Mouse (Mus musculus): ENCODE measurements around the gene Dscam. TPM values are rescaled to one million over a fixed set of nuclear protein-coding genes. Genes with fewer than 3 reads are reported as not detected.
A peak's percentile ranks its signal among the peaks of the same experiment; 100 is the strongest.

Dscam gene
- 0.17 and 0.24 TPM in 2 replicates for polyA plus RNA-seq (2015; fragmentation: Nextera tagmentation; extraction: Ambion mirVana)

DNA sequence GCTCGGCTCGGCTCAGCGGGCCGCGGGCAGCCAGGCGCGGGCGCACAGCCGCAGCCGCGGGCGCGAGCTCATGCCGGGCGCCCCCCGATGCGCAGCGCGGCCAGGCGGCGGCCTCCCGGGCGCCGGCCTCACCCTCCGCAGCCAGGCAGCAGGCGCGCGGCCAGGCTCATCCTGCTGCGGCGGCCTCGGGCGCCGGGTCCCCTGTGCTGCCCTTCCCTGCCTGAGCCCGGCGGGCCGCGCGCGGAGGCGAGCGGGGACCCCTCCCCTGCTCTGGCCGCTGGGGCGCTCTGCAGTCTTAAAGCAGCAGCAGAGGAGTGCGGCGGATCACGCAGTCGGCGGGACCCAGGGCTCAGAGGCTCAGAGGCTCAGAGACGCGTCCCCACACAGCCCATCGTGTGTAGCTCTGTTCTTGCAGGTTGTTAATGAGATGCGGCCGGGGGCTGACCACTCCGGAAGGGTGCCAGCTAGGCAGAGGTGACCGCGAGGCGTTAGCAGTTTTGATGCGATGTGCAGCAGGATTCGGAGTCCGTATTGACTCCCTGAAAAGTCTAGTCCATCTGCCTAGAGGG lies at the start of gene Dscam:
TSS of gene Dscam (minus strand) at position 240 of the 569 bp plus-strand sequence.
- Histone ChIP-seq H3K36me3 (no peaks in the 10 kb centered on the region), H3K9me3 (no peaks in the 10 kb centered on the region), H3K9ac (0 out of 2 replicates have a peak within 1 kb of the TSS, but pooled peaks have one; percentile 12), H3K4me3 (replicated peaks) (peak within 1 kb of the TSS; percentile 44), H3K27ac (no peak within 1 kb of the TSS), H3K27me3 (replicated peaks) (peaks cover 57% of the 10 kb centered on the region), H3K4me1 (0 out of 2 replicates have a peak, but pooled peaks cover 4% of the 10 kb centered on the region), H3K4me2 (peak within 1 kb of the TSS; percentile 93)
- under 1% methylated on average over 57 of the region's 60 CpGs for WGBS
- no peak; the same call in 1 of the 2 replicates for ATAC-seq (ENCODE audit: insufficient read depth, low FRiP score, low read depth)

DNA sequence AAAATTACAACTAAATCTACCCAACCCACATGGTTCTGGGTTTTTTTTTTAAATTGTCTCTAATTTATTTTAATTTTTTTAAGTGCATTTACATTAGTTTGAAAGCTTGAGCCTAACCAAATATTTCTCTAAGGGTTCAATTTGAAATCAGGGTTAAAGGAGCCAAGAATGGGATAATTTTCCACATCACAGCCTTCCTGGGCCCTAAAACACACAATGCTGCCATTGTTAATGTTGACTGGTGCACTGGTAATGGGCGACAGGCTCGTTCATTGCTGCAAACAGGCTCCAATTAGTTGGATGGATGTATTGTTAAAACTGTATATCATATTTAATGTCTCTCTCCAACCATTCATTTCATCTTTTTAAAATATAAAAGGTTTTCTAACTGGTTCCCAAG lies 48.8 kb upstream of the Dscam start:
- Histone ChIP-seq H3K4me2 (no peak overlapping the region), H3K27me3 (replicated peaks) (no peaks in the 10 kb centered on the region), H3K4me3 (replicated peaks) (no peak overlapping the region), H3K9ac (no peak overlapping the region), H3K27ac (no peak overlapping the region), H3K9me3 (no peaks in the 10 kb centered on the region), H3K4me1 (no peaks in the 10 kb centered on the region), H3K36me3 (no peaks in the 10 kb centered on the region)
- ATAC-seq (ENCODE audit: insufficient read depth, low FRiP score, low read depth), result no peak
- WGBS, result 67% methylated on average over 2 of the region's 2 CpGs

DNA sequence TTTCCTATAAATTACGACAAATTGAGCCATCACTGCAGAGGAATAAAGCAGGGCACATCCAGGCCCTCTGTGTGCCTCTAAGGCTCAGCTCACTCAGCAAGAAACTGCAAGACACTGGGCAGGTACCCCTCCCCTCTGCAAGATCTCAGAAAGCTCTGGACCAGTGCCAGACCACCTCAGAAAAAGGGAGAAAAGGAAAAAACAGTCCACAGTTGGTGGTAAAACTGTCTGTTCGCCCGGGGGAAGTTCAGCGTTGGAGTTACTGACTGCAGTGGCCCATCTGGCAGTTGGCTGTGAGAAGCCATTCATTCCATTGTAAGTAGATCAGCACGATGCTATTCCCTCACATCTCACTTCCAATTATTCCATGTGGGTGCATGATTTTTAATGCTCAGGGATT lies 39.4 kb upstream of the Dscam start:
- H3K4me1 ChIP-seq, result no peaks in the 10 kb centered on the region
- H3K4me2 ChIP-seq, result no peak overlapping the region
- H3K36me3 ChIP-seq, result no peaks in the 10 kb centered on the region
- H3K27ac ChIP-seq, result no peak overlapping the region
- no peak overlapping the region for H3K9ac ChIP-seq
- no peaks in the 10 kb centered on the region for H3K27me3 ChIP-seq (replicated peaks)
- 55% methylated on average over 5 of the region's 5 CpGs for WGBS
- H3K4me3 ChIP-seq (replicated peaks), result no peak overlapping the region
- no peak for ATAC-seq (ENCODE audit: insufficient read depth, low FRiP score, low read depth)
- no peaks in the 10 kb centered on the region for H3K9me3 ChIP-seq

DNA sequence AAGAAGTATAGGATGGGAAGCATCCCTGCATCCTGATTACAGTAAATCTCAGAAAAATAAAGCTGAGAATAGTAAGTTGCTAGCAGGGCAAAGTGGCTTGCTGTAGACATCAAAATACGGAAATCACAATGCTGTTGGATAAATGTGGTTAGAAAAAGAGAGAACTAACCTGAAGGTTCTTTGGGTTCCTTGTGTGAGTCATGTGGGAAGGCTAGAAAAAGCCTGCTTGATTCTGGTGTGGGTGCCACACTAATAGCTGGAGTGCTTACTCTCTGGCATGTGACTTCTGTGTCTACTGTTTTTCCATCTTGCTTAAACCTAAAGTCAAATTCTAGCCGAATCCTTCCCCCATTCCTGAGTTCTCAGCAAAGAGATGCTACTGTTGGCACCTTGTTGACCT lies 37.7 kb upstream of the Dscam start:
- WGBS, result 80% methylated on average over 2 of the region's 2 CpGs
- H3K4me1 ChIP-seq, result no peaks in the 10 kb centered on the region
- H3K27ac ChIP-seq, result no peak overlapping the region
- no peak overlapping the region for H3K4me2 ChIP-seq
- H3K4me3 ChIP-seq (replicated peaks), result no peak overlapping the region
- H3K9me3 ChIP-seq, result no peaks in the 10 kb centered on the region
- no peaks in the 10 kb centered on the region for H3K27me3 ChIP-seq (replicated peaks)
- H3K36me3 ChIP-seq, result no peaks in the 10 kb centered on the region
- H3K9ac ChIP-seq, result no peak overlapping the region
- no peak for ATAC-seq (ENCODE audit: insufficient read depth, low FRiP score, low read depth)

DNA sequence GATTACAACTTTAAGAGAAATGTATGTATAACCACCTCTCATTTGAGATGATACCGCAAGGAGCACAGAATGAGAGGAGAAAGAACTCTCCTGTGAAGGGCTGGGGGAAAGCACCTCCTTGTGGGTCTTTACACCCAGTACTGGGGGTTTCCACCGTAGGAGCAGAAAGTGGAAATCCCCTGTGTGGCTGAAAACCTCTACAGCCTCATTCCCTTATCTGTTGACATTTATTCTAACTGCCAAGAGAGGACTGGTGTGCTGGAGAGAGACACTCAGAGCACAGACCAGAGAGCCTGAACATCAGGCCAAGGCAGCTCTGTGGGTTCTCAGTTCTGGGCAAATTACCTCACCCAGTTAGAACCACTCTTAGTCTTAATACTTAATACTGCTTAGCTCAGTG lies 33.5 kb upstream of the Dscam start:
- Histone ChIP-seq H3K4me1 (no peaks in the 10 kb centered on the region), H3K9me3 (no peaks in the 10 kb centered on the region), H3K36me3 (no peaks in the 10 kb centered on the region), H3K9ac (no peak overlapping the region), H3K4me2 (no peak overlapping the region), H3K4me3 (replicated peaks) (no peak overlapping the region), H3K27me3 (replicated peaks) (no peaks in the 10 kb centered on the region), H3K27ac (no peak overlapping the region)
- WGBS, result 67% methylated on average over 2 of the region's 2 CpGs
- no peak for ATAC-seq (ENCODE audit: insufficient read depth, low FRiP score, low read depth)

DNA sequence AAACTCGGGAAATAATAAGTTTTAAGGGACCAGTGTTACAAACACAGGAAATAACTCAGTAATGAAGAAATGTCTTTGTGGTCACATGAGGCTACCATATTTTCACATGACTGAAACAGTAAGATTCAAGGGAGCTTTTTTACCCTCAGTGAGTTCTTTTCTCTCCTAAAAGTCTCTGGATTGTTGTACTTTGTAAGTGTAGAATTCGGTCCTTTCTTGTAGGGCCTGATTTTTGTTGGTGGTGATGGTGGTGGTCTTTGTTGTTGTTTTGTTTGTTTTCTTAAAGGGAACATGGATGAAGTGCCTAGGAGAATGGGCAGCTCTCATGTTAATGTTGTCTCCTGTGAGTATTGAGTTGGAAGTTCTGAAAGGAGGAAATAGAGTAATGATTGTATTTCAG lies 33.0 kb upstream of the Dscam start:
- WGBS, result 90% methylated on average over 2 of the region's 2 CpGs
- H3K27ac ChIP-seq, result no peak overlapping the region
- no peaks in the 10 kb centered on the region for H3K9me3 ChIP-seq
- H3K4me3 ChIP-seq (replicated peaks), result no peak overlapping the region
- no peak for ATAC-seq (ENCODE audit: insufficient read depth, low FRiP score, low read depth)
- H3K36me3 ChIP-seq, result no peaks in the 10 kb centered on the region
- no peak overlapping the region for H3K4me2 ChIP-seq
- no peaks in the 10 kb centered on the region for H3K27me3 ChIP-seq (replicated peaks)
- H3K4me1 ChIP-seq, result no peaks in the 10 kb centered on the region
- H3K9ac ChIP-seq, result no peak overlapping the region

DNA sequence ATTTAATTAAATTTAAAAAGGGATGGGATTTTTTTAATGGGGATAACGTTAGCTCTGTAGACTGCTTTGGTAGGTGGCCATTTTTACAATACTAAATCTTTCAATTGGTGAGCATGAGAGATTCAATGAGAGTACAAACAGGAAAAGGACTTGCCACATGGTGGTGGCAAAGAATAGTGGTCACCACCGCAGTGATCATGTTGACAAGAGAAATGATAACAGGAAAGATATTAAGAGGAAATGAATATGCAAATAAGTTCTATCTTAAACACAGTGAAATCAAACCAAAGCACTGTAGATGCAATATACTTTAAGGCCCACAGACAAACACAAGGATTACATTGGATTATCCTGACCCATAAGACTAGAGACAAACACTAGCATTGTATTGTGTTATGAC lies 24.1 kb upstream of the Dscam start:
- H3K4me1 ChIP-seq, result no peaks in the 10 kb centered on the region
- no peak overlapping the region for H3K4me3 ChIP-seq (replicated peaks)
- H3K27me3 ChIP-seq (replicated peaks), result no peaks in the 10 kb centered on the region
- no peak overlapping the region for H3K27ac ChIP-seq
- whole genome bisulfite sequencing, result 83% methylated on average over 2 of the region's 2 CpGs
- ATAC-seq (ENCODE audit: insufficient read depth, low FRiP score, low read depth), result no peak
- no peaks in the 10 kb centered on the region for H3K36me3 ChIP-seq
- H3K9ac ChIP-seq, result no peak overlapping the region
- H3K4me2 ChIP-seq, result no peak overlapping the region
- no peaks in the 10 kb centered on the region for H3K9me3 ChIP-seq

DNA sequence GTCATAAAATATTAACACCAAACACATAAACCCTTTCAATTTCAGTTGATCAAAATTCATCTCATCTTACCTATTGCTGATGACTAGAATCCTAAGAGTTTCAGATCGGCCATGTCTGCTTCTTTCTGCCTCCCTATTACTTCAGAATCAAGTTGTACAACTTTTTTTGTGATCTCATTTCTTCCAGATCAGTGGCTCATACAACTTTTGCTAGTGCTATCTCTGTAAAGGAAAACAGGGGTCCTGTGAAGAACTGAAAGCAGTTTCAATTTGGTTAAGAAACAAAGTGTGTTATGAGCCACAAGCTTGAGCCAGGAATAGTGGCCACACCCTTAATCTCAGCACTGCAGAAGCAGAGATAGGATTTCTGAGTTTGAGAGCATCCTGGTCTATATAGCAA lies 23.6 kb upstream of the Dscam start:
- Histone ChIP-seq H3K4me1 (no peaks in the 10 kb centered on the region), H3K27ac (no peak overlapping the region), H3K9me3 (no peaks in the 10 kb centered on the region), H3K4me2 (no peak overlapping the region), H3K27me3 (replicated peaks) (no peaks in the 10 kb centered on the region), H3K9ac (no peak overlapping the region), H3K4me3 (replicated peaks) (no peak overlapping the region), H3K36me3 (no peaks in the 10 kb centered on the region)
- ATAC-seq (ENCODE audit: insufficient read depth, low FRiP score, low read depth), result no peak
- 76% methylated on average over 1 of the region's 1 CpGs for WGBS

DNA sequence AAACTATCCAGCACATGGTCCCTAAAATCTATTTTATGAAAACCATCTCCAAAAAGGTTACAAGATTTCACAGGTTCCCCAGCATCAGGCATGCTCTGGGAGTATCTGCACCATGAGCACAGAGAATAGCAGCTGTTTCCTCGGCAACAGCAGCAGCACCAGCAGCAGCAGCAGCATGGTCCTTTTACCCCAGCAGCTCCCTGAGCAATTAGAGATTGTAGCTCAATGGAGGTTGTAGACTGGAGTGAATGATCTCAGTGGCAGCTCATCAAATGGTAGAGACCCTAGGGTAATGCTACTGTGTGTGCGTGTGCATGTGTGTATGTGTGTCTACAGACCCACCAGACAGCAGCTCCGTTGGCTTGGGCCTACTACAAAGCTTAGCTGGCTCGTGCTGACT lies 21.7 kb upstream of the Dscam start:
- Histone ChIP-seq H3K9ac (no peak overlapping the region), H3K4me1 (no peaks in the 10 kb centered on the region), H3K9me3 (no peaks in the 10 kb centered on the region), H3K27me3 (replicated peaks) (no peaks in the 10 kb centered on the region), H3K4me3 (replicated peaks) (no peak overlapping the region), H3K36me3 (no peaks in the 10 kb centered on the region), H3K4me2 (no peak overlapping the region), H3K27ac (no peak overlapping the region)
- 71% methylated on average over 4 of the region's 4 CpGs for WGBS
- no peak for ATAC-seq (ENCODE audit: insufficient read depth, low FRiP score, low read depth)

DNA sequence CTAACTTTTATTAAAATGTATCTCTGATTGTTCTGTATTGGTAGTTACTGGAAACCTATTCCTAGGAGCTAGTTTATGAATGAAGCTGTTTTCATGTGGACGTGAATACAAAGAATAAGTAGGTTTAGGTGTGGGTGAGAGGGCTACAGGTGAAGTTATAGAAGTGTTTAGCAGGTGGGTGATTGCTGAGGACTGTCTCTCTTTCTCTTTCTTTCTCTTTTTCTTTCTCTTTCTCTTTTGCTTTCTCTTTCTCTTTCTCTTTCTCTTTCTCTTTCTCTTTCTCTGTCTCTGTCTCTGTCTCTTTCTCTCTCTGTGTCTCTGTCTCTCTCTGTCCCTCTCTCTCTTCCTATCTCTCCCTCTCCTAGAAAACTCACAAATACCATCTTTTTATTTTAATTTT lies 20.1 kb upstream of the Dscam start:
- ATAC-seq (ENCODE audit: insufficient read depth, low FRiP score, low read depth), result no peak
- no peak overlapping the region for H3K4me2 ChIP-seq

DNA sequence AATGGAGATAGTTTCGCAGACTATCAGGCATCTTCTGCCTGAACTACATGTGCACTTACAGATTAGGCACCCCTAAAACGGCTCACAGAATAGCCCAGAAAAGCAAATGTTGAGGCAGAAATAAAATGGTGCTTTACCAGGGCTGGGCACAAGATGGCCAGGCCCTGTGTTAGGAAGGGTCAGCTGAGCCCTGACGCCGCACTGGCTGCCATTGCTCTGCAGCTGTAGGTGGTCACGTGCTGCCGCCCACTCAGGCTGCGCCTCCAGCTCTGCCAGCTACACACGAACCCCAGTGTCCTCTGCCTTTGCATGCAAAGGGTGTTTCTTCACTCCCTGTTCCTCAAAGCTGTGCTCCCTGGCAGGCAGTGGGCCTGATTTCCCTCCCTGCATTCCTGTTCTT lies 948 bp upstream of the Dscam start:
- WGBS, result 55% methylated on average over 8 of the region's 8 CpGs
- Histone ChIP-seq H3K4me3 (replicated peaks) (no peak overlapping the region), H3K4me2 (no peak overlapping the region), H3K27ac (no peak overlapping the region), H3K9me3 (no peaks in the 10 kb centered on the region), H3K27me3 (replicated peaks) (peaks cover 57% of the 10 kb centered on the region), H3K36me3 (no peaks in the 10 kb centered on the region), H3K9ac (no peak overlapping the region), H3K4me1 (0 out of 2 replicates have a peak, but pooled peaks cover 4% of the 10 kb centered on the region)
- ATAC-seq (ENCODE audit: insufficient read depth, low FRiP score, low read depth), result no peak

More for the DNA sequence above, 20.1 kb upstream of the Dscam start:
- H3K27ac ChIP-seq, result no peak overlapping the region
- no peaks in the 10 kb centered on the region for H3K27me3 ChIP-seq (replicated peaks)
- H3K9ac ChIP-seq, result no peak overlapping the region
- H3K4me1 ChIP-seq, result no peaks in the 10 kb centered on the region
- 73% methylated on average over 1 of the region's 1 CpGs for WGBS
- H3K36me3 ChIP-seq, result no peaks in the 10 kb centered on the region
- H3K9me3 ChIP-seq, result no peaks in the 10 kb centered on the region
- H3K4me3 ChIP-seq (replicated peaks), result no peak overlapping the region

DNA sequence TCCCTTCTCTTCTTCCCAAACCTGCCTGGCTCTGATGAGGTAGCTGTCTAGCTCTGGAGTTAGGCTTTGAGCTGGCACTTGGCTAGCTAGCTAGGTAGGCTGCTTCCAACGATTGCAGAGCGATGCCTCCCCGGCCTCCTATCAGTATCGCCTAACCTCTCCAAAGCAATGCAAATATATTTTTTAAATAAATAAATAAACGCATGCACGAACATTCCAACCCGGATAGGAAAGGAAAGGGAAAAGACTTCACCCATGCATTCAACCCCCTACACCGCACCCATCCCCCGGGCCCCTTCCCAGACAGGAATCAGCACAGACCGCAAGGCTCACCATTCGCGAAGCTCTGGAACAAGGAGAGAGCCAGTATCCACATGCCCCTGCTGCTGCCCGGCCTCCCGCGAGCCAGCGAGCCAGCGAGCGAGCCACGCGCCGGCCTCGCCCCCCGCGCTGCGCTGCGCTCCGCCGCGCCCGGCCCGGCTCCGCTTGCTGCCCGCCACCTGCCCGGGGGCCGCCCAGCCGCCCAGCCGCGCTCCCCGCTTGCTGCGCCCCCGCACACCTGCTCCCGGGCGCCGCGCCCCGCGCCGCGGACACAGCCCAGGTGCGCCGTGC lies 545 bp downstream of the Dscam start:
- H3K9me3 ChIP-seq, result no peaks in the 10 kb centered on the region
- peak overlapping the region; percentile 44 for H3K4me3 ChIP-seq (replicated peaks)
- no peak overlapping the region for H3K27ac ChIP-seq
- H3K4me1 ChIP-seq, result 0 out of 2 replicates have a peak, but pooled peaks cover 7% of the 10 kb centered on the region
- H3K9ac ChIP-seq, result 0 out of 2 replicates have a peak overlapping the region, but pooled peaks have one; percentile 12
- H3K27me3 ChIP-seq (replicated peaks), result peaks cover 58% of the 10 kb centered on the region
- ATAC-seq (ENCODE audit: insufficient read depth, low FRiP score, low read depth), result no peak
- H3K36me3 ChIP-seq, result no peaks in the 10 kb centered on the region
- WGBS, result 2% methylated on average over 39 of the region's 51 CpGs
- peak overlapping the region; percentile 93 for H3K4me2 ChIP-seq

All from stomach, embryonic 15.5 days (tissue).